Mouse (Mus musculus) left cerebral cortex, postnatal 36 days (tissue): Measurements from ENCODE around the gene Pdgfa. TPM values are rescaled to one million over a fixed set of nuclear protein-coding genes. Genes with fewer than 3 reads are reported as not detected.

Source experiments
- DNase-seq, 2 experiments: peaks; one replicate each; pipeline ENCODE4 v3.0.0; 2021 to 2022; ENCODE audit warnings: low spot score in 2 of 2, mixed read lengths in 1 of 2
- intact Hi-C: fragments of 180-260 bp; cut with DNase I; formaldehyde crosslinking; loops from one replicate; pipeline ENCODE4 v1.15.1; 2025
- total RNA-seq, 2 experiments: library from RNA; stranded (reverse); gene quantifications; 2 replicates each; pipeline ENCODE4 v1.2.3; 2021

Pdgfa gene
- total RNA-seq, 2 experiments from 2014 or later, result 49.1 to 58.9 TPM

GRCm38 (mm10) chr5:138966033-138966724 is 31.0 kb downstream of the Pdgfa start:
- no peak for DNase-seq
- intact Hi-C loops, result no loop called here

GRCm38 (mm10) chr5:138965590-138965989 is 31.6 kb downstream of the Pdgfa start:
- intact Hi-C loops, result no loop called here
- no peak for DNase-seq

- intact Hi-C loops, result no loop called here
These were observed 40.7 kb downstream of the Pdgfa start for GRCm38 (mm10) chr5:138956427-138956833.

GRCm38 (mm10) chr5:138953986-138954385 is 43.2 kb downstream of the Pdgfa start:
- intact Hi-C loops, result no loop called here
- DNase-seq, result no peak

More at GRCm38 (mm10) chr5:138956427-138956833, 40.7 kb downstream of the Pdgfa start:
- no peak for DNase-seq

- no peak for DNase-seq
- intact Hi-C loops, result no loop called here
These were observed 44.2 kb downstream of the Pdgfa start for GRCm38 (mm10) chr5:138952969-138953368.

GRCm38 (mm10) chr5:138951305-138951704 is 45.9 kb downstream of the Pdgfa start:
- intact Hi-C loops, result no loop called here
- no peak for DNase-seq

GRCm38 (mm10) chr5:138949165-138949564 is 48.0 kb downstream of the Pdgfa start:
- intact Hi-C loops, result no loop called here
- no peak for DNase-seq

- no peak for DNase-seq
These were observed 48.9 kb downstream of the Pdgfa start for GRCm38 (mm10) chr5:138948031-138948980.

GRCm38 (mm10) chr5:138947487-138947886 is 49.7 kb downstream of the Pdgfa start:
- DNase-seq, result no peak

More at GRCm38 (mm10) chr5:138948031-138948980, 48.9 kb downstream of the Pdgfa start:
- intact Hi-C loops, result no loop called here

GRCm38 (mm10) chr5:138946931-138947330 is 50.2 kb downstream of the Pdgfa start:
- no peak for DNase-seq
- intact Hi-C loops, result no loop called here

More at GRCm38 (mm10) chr5:138947487-138947886, 49.7 kb downstream of the Pdgfa start:
- intact Hi-C loops, result no loop called here

GRCm38 (mm10) chr5:138945011-138945410 is 52.2 kb downstream of the Pdgfa start:
- intact Hi-C loops, result no loop called here
- DNase-seq, result no peak

- intact Hi-C loops, result no loop called here
These were observed 52.6 kb downstream of the Pdgfa start for GRCm38 (mm10) chr5:138944551-138944950.

GRCm38 (mm10) chr5:138941842-138942241 is 55.3 kb downstream of the Pdgfa start:
- DNase-seq, result no peak

More at GRCm38 (mm10) chr5:138944551-138944950, 52.6 kb downstream of the Pdgfa start:
- no peak for DNase-seq

GRCm38 (mm10) chr5:138940576-138940975 is 56.6 kb downstream of the Pdgfa start:
- intact Hi-C loops, result no loop called here
- DNase-seq, result no peak

More at GRCm38 (mm10) chr5:138941842-138942241, 55.3 kb downstream of the Pdgfa start:
- intact Hi-C loops, result no loop called here

GRCm38 (mm10) chr5:138938572-138939163 is 58.5 kb downstream of the Pdgfa start:
- no peak for DNase-seq
- intact Hi-C loops, result no loop called here

GRCm38 (mm10) chr5:138936399-138937089 is 60.6 kb downstream of the Pdgfa start:
- DNase-seq, result no peak
- intact Hi-C loops, result no loop called here

GRCm38 (mm10) chr5:138934540-138934939 is 62.6 kb downstream of the Pdgfa start:
- intact Hi-C loops, result loop anchor here (5.0 kb wide), 1 partner anchor 62 kb away; no protein-coding TSS in a partner anchor
- no peak for DNase-seq

GRCm38 (mm10) chr5:138932460-138933432 is 64.4 kb downstream of the Pdgfa start:
- DNase-seq, result no peak
- intact Hi-C loops, result loop anchor here (5.0 kb wide), 1 partner anchor 60 kb away; no protein-coding TSS in a partner anchor
